Mouse (Mus musculus): Measurements from ENCODE around the gene Acot9.

DNA sequence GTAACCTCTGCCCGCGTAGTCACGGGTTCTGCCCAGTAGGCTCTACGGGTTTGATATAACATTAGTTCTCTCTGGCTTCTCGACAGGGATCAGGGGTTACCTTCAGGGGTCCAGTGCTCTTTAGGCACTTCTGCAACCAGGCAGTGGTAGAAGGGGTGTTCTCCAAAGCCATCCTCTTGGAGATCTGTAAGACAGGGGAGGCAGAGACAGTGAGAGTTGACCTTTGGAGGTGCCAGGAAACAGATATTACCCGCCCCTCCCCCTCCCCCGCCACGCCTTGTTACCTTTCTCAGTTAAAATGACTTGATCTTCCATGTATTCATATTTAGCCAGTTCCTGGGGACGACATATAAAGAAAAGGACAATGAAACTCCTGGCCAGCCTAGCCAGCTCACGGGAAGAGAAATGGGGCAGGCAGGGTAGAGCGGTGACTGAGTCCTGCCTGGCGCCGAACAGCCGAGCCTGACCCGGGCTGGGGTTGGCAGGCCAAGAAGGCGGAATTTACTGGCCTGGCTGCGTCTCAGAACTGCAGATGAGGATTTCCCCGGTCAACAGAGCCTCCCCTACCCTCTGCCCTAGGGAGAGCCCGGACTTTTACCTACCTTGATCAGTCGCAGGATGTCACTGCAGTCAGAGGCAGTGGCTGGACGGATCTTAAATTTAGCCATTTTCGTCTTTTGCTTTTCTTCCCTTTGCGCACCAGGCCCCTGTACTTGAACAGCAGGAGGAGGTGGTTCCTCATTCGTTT, 46.6 kb upstream of the Acot9 start:
- no peak for TF ChIP-seq POLR2A (IDR thresholded peaks at IDR 0.05; ENCODE audit: insufficient read depth, low read depth, low read length)
- no peak for TF ChIP-seq CTCF (IDR thresholded peaks at IDR 0.05; ENCODE audit: insufficient read depth, low read depth, low read length)
